Mouse (Mus musculus) hindlimb bud, embryonic 11.5 days (tissue): ENCODE data around the gene Tubg2.

Experiments used
- DNase-seq: peaks from one replicate; pipeline ENCODE4 v3.0.0-alpha.2; 2012; ENCODE audit warnings: low read depth, low spot score; ENCODE audit errors: extremely low spot score

Gene Tubg2

DNA sequence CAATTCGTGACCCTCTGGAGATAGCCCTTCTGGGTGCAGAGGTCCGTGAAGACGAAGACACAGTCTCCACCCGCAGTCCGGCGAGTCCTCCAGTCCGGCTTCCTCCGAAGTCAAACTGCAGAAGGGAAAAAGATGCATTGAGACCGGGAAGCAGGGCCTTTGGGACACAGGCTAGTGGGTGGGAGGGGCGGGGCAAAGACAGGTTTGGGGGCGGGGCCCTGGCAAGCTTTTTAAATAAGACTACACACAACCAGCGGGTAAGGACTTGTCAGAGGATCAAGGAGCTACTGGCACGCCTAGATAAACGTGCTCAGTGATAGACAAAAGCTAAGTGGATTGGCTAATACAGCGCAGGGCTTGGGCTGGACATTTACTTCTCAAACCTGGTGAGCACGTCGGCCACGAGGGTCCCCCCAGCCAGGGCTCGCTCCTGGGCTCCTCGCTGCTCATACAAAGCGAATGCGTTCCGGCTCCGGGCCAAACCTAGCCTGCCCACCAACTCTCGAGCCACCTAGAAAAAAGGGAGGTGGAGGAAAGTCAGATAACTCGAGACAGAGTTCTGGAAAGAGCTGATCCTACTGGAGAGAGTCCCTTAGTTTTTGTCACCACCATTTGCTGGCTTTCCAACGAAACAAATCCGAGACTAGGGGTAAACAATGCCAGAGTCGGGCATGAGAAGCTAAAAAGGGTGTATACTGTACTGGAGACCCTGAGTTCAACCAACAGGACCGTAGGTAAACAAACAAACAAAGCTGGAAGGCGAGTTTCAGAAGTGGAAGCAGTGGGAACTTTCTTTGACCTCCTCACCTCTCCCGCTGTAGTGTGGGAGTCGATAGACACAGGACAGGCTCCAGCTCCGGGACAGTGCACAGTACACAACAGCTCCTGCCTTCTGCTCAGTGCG, 9.2 kb downstream of the Tubg2 start:
- DNase-seq, result no peak

DNA sequence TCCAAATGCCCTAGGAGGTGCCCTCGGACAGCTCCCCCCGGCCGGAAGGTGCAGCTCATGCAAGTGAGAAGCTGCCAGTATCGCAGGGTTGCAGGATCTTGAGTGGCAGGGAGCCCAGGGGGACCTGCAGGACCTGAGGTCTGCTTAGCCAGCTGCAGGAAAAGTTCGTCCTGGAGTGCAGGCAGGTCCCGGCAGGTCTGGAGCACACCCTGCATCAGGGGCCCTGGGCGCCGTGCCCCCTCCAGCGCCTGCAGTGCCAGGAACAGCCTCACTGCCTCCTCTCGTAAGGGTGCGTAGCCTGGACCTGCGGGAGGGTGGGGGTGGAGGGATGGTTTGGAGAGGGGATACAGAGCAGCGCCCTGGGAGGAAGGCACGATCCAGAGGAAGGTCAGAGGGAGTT, 10.7 kb downstream of the Tubg2 start:
- no peak for DNase-seq

DNA sequence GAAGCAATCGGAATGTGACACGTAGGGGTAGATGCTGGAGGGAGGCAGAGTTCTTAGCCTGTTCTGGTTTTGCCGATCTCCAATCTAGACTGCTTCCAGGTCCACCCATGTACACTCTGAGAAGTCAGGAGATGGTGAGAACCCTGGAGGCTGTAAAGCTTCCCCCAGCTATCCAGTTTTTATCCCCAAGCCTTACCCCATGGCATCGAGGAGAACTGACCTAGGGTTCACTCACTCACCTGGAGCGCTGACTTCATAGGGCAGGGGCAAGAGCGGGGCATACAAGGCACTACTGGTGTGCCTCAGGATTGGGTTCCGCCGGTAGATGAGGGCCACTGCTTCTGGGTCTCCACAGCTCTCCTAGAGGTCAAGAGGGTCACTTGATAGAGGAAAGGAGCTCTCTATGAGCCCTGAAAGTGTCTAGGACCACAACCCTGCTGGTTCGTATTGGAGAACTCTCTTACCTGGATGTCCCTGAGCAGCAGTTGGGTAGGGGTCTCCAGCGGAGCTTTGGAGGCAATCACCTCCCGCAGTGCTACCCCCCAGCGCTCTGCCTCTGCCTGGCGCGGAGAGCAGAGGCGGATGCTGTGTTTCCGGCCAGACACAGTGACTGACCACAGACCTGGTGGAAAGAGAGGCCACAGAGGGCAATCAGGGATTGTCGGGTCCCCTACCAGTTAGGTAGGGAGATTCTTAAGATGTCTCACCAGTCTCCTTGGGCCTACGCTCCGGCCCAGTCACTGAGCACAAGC, 11.7 kb downstream of the Tubg2 start:
- DNase-seq, result no peak

DNA sequence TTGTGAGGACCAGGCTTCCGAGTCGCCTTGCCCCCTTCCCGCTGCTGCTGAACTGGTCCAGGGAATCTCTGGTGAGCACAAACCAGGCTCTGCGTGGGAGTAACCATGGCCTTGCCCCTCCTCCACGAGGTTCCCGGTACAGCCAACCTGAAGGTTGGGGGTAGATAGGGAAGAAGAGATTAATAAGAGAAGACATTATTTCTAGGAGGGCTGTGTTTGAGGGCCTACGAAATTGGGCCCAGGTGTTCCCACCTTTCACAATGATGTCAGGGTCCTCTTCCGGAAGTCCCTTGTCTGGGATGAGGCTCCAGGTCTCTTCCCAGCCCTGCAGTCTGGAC, 12.2 kb downstream of the Tubg2 start:
- DNase-seq, result no peak

DNA sequence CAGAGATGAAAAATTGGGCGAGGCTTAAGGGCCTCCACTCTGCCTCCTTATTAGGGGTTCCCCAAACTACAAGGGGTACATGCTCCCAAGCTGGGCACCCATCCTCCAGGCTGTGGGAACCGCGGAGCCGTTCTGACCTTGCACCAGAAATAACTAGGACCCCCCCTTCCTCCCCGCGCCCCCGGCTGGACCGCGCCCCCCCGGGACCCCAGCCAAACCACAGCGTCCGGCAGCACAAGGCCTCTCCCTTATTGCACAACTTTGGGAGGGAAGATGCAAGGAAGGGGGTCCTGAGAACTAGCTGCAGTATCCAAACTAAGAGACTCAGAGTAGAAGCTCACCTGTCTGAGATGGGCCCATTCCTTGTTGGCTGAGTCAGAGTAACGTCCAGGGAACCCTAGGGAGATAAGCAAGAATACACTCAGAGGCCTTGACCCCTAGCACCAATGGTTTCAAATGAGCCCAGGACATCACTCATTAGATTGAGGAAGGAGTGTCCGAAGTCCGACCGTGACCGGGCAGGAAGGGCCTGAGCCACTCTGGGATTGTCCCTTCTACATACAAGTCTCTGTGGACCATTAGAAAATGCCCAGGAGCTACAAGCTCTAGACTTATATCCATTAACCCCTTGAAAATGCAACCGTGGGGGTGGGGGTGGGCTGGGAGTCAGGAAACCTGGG, 12.7 kb downstream of the Tubg2 start:
- DNase-seq, result no peak

DNA sequence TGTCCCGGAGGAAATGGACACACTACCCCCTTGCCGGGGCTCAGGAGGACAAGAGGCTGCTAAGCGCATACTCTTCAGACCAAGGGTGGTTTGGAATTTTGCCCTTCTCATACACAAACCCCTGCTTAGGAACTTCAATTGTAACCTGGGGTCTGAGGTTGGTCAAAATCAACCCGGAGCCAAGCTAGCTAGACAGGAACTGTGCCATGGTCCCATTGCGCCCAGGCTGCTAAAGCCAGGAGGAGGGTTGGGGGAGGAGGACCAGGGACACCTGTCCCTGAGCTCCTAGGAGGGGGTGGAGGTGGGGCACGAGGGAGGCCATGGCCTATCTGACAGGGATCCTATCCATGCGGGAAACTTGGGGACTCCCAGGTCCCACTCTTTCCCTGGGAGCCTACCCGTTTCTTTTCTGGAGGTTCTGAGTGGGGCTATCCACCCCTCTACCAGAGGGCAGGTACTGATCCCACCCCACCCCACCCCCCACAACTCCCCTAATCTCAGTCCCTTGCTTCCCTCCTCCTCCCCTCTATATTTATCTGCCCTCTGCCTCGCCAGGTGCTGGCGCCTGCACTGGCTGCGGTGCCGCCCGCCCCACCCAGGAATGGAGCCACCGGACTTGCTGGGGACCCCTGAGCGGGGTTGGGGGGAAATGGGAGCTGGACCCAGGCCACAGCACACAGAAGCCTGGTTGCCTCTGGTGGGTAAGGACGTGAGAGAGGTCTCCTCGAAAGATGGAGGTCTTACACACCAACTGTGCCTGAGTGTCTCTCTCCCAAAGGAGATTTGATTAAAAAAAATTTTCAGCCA, 13.8 kb downstream of the Tubg2 start:
- DNase-seq, result no peak

DNA sequence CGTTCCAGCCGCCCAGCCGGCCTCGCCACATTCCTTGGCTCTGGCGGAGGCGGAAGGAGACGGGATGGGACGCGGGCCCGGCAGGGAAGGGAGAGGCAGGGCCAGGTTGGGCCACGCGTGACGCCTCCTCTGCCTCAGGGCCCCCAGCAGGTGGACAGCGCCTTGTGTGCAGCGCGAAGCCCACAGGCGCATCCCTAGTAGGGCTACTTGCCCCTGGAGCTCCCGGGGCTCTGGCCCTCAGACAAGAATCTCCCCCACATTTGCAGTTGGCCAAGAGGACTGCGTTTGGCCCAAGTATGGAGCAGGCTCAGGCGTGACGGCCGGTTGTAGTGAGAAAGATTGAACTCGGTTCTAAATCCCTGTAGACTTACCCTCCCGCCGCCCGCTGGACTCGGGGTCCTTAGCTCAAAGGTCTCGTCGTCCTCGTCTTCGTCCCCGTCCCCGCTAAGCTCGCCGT, 14.7 kb downstream of the Tubg2 start, which contains the start of gene Cntnap1:
Gene Cntnap1, plus strand, starts transcription at position 170 of the 457 bp plus-strand sequence.
- no peak for DNase-seq

DNA sequence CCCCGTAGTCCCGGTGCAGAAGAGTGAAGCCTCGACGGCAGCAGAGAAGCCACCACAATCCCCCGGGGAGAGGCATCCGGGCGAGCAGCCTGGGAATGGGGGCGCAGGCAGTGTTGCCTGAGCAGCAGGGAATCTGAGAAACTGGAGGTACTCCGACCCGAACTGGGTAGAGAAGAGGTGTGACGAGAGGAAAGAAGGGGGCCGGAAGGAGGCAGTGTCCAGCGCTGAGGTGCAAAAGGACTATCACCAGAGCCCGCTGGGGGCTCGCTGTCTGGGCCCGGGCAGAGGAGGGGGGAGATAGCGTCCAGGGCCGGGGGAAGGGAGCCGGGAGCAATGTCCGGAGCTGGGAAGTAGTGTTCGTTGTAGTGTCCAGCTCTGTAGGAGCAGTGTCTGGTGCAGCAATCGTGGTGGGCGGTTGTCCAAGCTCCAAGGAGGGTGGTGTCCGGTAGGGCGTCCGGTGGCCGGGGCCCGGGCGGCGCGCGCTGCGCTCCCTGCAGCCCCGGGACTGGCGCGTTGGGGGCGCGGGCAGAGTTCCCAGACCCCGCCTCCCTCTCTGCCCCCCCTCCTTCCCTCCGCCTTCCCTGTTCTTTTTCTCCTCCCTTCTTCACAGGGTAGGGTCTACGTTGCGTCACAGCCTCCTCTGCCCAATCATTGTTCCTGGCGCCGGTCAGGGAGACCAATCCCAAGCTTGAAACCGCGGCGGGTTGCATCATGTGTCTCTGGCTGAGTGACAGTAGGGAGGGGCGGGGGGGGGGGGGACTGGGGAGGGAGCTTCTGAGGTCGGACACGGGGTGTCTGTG, 15.3 kb downstream of the Tubg2 start, which contains the start of gene Plekhh3:
Gene Plekhh3, minus strand, starts transcription at position 541 of the 800 bp plus-strand sequence.
- DNase-seq, result peak; percentile 86

DNA sequence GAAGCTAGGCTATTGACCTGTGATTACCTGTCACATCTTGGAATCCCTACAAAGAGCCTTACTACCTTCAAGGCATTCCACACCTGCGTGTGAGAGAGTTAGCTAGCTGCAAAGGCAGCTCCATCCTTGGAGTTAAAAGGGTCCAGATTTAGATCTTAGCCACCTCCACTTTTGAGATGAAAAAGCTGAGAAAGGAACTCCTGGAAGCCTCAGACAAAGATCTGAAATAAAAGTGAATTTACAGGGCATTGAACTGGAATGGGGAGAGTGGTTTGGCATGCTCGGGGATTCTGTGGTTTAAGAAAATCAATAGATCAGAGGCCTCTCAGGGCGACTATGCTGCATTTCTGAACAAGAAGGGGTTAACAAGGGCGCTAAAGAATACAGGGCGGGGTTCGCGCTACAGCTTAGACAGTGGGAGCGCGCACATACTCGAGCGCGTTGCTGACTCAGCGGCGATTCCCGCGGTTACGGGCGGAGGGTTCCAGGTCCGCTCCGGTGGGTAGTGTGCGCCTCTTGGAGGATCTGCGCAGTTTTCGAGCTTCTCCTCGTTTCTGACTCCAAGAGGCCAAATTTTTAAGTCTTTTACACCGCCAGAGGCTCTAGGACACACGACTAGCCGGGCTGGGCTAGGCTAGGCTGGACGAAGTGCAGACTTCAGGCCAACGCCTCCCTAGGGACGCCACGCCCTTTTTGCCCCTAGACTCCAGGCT, 16.2 kb downstream of the Tubg2 start:
- DNase-seq, result no peak

DNA sequence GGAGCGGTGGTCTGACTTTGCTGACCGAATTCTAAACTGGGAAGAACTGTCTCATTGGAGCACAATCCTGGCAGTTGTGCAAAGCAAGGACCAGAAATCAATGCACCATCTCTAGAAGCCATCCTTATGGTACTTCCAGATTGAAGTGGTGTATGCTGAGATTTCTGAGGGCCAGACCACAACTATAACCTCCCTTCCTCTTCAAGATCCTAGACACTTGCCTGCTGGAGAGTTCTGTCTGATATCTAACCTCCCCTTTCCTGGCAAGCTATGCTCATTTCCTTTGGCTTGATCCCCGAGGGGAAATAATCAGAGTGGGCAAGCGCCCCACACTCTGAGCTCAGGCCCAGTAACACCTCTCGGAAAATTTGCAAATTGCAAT, 16.7 kb downstream of the Tubg2 start:
- no peak for DNase-seq

DNA sequence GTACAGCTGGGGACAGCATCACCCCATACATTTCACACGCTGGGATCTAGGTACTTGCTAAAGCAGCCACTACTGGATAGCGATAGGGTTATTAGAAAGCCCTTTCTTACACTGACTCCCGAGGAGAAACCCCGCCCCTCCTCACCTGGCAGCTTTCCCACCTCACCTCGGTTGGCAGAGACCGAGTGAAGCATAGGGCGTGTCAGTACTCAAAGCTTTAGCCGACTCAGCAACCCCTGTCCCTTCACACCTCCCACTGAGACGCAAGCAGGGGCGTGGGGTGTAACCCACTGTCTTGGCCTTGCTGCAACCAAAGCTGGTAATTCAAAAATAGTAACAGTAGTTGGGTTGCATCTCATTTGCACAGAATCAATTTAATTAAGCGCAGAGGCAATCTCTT, 17.4 kb downstream of the Tubg2 start:
- DNase-seq, result no peak

DNA sequence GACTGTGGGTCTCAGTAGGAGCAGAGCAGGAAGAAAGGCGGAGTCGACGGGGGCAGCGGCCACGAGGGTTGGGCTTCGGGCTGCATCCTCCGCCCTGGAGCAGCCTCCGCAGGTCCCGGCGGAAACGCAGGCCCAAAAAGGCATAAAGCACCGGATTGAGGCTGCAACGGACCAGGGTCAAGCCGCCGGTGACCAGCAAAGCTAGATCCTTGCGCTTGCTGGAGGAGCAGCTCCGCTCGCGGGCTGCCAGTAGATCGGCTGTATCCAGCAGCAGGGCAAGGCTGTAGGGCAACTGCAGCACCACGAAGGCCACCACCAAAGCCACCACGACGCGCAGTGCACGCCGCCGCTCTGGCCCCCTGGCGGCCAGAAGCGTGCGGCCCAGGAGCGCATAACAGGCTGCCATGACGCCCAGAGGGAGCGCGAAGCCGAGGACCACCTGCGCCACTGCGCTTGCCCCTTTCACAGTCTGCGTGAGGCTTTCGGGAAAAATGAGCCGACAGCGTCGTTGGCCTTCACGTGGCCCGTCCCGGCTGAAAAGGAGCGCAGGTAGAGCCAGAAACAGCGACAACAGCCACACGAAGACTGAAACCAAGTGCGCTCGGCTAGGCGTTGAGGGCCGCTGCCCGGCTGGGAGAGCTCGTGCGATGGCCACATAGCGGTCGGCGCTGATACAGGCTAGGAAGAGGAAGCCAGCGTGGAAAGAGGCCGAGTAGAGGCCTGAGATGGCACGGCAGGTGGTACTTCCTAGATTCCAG, 18.1 kb downstream of the Tubg2 start:
- DNase-seq, result peak; percentile 73

DNA sequence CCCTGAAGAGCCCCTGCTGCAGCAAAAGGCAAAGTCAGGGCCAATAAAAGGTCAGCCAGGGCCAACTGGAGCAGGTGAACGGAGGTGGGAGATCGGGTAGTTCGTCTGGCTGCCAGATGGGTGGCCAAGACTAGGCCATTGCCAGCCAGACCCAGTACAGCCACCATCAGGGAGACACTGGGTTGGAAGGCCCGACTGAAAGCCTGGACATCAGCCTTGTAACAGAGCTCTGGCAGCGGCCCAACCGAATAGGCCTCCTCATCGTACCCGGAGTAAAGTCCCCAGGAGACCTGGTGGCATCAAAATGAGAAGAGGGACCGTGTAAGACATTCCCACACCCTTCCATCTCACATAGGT, 18.7 kb downstream of the Tubg2 start:
- no peak for DNase-seq

DNA sequence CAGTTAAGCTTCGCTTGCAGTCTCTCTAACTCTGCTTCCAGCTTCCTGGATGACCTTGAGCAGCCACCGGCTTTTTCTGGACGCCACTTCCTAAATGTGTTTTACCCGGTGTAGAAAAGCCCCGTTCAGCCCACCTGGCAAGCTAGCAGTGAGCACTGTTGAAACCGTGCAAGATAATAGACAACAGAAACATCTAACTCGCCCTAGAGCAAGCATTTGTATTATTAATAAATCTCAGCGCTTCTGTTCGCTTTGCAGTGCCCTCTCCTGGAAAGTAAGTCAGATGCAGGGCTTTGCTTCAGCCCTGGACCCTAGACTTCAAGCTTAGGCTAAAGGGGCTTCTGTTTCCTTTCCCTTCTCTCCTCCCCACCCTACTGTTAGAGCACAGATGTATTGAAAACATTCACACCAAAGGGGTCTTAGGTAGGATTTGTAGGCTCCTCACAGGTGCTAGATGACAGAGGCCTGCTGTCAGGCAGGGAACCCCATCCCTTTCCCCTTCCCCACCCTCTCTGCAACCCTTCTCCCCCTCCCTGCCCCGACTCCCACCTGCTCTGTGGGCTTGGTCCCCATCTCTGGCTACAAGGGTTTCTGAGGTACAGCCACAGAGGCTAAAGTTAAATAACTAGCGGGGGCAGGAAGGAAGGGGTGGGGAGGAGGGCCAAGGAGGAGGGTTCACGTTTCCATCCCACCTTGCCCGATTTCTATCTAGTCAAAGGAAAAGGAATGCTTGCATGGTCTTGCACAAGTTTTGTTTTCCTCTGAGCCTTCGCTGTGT, 19.3 kb downstream of the Tubg2 start, which contains the start of gene Ccr10:
Gene Ccr10, minus strand, starts transcription at position 593 of the 778 bp plus-strand sequence.
- DNase-seq, result no peak

DNA sequence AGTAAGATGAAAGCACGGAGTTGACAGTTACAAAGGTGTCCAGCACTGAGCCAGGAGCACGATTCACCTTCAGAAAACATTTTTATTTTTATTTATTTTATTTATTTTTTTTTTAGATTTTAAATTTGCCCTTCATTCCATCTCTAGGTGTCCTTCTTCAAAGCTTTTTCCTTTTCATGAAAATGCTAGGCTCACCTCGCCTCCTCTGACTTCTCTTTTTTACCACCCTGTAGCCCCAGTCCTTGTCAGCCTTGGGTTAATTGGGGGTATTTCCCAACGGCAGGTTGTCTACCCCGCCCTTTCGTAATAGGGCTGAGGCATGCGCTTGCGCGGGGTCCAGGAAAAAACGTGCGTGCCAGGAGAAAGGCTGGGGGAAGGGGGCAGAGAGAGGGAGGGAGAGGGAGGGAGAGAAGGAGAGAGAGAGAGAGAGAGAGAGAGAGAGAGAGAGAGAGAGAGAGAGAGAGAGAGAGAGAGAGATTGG, 20.0 kb downstream of the Tubg2 start:
- no peak for DNase-seq

DNA sequence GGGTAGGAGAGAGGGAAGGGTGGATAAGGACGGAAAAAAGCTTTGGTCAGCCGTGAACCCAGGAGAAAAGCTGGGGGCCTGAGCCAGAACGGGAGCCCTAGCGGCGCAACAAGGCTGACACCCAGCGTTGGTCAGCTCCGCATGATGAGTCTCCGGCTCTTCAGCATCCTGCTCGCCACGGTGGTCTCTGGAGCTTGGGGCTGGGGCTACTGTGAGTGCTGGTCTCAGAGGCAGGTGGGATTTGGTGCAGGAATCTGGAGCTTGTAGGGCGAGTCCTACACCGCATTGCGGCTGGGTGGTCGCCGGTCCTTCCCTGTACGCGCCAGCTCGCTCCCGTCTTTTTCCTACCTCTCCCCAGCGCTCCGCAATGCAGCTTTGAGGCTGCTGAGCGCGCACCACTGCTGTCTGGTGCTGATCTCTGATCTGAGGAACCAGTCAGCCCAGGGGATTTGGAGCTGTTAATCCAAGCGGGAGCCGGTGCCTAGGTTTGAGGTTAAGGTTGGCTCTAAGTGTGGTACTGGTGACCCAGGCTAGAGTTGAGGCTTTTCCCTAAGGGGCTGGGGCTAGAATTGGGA, 20.5 kb downstream of the Tubg2 start:
- DNase-seq, result no peak
